Mouse (Mus musculus) stomach, postnatal 0 days (tissue): ENCODE data around the gene Slfn4. TPM values are rescaled to one million over a fixed set of nuclear protein-coding genes. Genes with fewer than 3 reads are reported as not detected.

Experiments
- ATAC-seq: fragments of 200-750 bp; cut with Nextera tagmentation; 2 replicates; pipeline ENCODE4 v1.8.0; 2017; ENCODE audit not compliant: low FRiP score, low TSS enrichment
- DNase-seq: peaks from one replicate; pipeline ENCODE4 v3.0.0-alpha.2; 2016; ENCODE audit warnings: low spot score
- H3K27ac ChIP-seq: fragments of 300-500 bp; sonication (generic); replicated peaks from 2 replicates; pipeline ENCODE4 v1.5.1; 2014; ENCODE audit warnings: mild to moderate bottlenecking, control low read depth
- H3K27me3 ChIP-seq: fragments of 300-500 bp; sonication (generic); 2 replicates; pipeline ENCODE4 v1.6.1; 2014; ENCODE audit warnings: low read length; ENCODE audit not compliant: control insufficient read depth, insufficient read depth
- H3K36me3 ChIP-seq: fragments of 300-500 bp; sonication (generic); 2 replicates; pipeline ENCODE4 v1.6.1; 2014; ENCODE audit warnings: low read length, mixed read lengths; ENCODE audit not compliant: control insufficient read depth, insufficient read depth
- H3K4me1 ChIP-seq: fragments of 300-500 bp; sonication (generic); replicated peaks from 2 replicates; pipeline ENCODE4 v1.6.1; 2014; ENCODE audit warnings: antibody characterized with exemption; ENCODE audit not compliant: control insufficient read depth, insufficient read depth
- H3K4me2 ChIP-seq: fragments of 300-500 bp; sonication (generic); replicated peaks from 2 replicates; pipeline ENCODE4 v1.6.1; 2014; ENCODE audit warnings: low read depth, mild to moderate bottlenecking, control low read depth, moderate library complexity
- H3K4me3 ChIP-seq: fragments of 300-500 bp; sonication (generic); 2 replicates; pipeline ENCODE4 v1.5.1; 2014; ENCODE audit warnings: low read depth, low read length, control low read depth
- H3K9ac ChIP-seq: fragments of 300-500 bp; sonication (generic); 2 replicates; pipeline ENCODE4 v1.6.1; 2014; ENCODE audit warnings: mild to moderate bottlenecking, low read length, control low read depth, mixed read lengths
- H3K9me3 ChIP-seq: fragments of 300-500 bp; sonication (generic); 2 replicates; pipeline ENCODE4 v1.6.1; 2016; ENCODE audit warnings: low read length; ENCODE audit not compliant: control insufficient read depth
- CTCF ChIP-seq: IDR thresholded peaks from 2 replicates; pipeline ENCODE4 v1.5.1; 2016; ENCODE audit warnings: antibody characterized with exemption, low read depth, mild to moderate bottlenecking, moderate library complexity
- EP300 ChIP-seq: optimal IDR thresholded peaks from 2 replicates; pipeline ENCODE3; 2016; ENCODE audit warnings: antibody characterized with exemption
- WGBS: fragments of 180-500 bp; shearing (Covaris S2); extraction: QIAGEN DNeasy Blood & Tissue Kit; methylation state at CpG from one replicate; pipeline ENCODE4 v1.1.7; 2014; 5-methylcytosine and 5-hydroxymethylcytosine counted together
- polyA plus RNA-seq: library from polyadenylated mRNA; unstranded; fragments of >200 nt; fragmentation: Nextera tagmentation; extraction: Ambion mirVana; gene quantifications from 2 replicates; pipeline ENCODE4 v1.2.1, GENCODE M21; 2015

Gene Slfn4
- polyA plus RNA-seq, 1 experiment from 2014 or later: 0.52 TPM

DNA sequence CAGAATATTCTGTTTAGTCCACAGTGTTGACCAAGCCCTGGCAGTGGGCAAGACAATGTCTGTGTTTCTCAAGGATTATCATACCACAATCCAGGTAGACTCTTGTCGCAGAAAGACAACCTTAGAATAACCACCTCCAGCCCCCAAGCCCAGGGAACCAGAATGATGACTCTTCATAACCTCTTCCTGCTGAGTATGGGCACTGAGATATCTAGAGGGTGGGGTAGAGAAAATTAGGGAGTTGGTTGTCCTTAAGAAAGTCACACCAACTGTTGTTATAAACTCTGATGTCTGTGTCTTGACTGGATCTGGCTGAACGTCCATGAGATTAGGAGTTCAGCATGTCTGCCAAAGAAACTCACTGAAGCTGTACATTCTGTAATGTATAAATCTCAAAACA lies 63.4 kb downstream of the Slfn4 start:
- Histone ChIP-seq H3K27me3 (no peaks in the 10 kb centered on the region), H3K9me3 (no peaks in the 10 kb centered on the region), H3K9ac (no peak overlapping the region), H3K4me3 (no peak overlapping the region), H3K36me3 (no peaks in the 10 kb centered on the region), H3K4me1 (no peaks in the 10 kb centered on the region), H3K27ac (no peak overlapping the region), H3K4me2 (no peak overlapping the region)
- no peak for TF ChIP-seq CTCF
- no peak for TF ChIP-seq EP300
- WGBS: 85% methylated on average over 2 of the region's 2 CpGs
- DNase-seq (no peak), ATAC-seq (no peak)

DNA sequence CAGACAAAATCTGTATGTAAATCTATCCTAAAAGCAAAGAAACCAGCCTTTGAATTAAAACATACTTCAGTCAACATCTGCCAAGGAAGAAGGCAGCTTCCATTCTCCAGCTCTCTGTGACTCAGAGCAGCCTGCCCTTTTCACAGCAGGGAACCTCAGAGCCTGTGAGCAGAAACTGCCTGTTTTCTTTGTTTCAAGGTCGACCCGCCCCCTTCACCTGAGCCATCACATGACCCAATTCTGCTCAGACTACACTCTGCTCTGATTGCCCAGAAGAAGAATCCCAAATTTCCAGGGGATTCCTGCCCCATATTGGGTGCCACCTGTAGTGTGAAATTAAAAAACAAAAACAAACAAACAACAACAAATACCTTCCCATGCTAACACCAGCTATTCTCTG lies 64.8 kb downstream of the Slfn4 start:
- Histone ChIP-seq H3K27me3 (no peaks in the 10 kb centered on the region), H3K27ac (no peak overlapping the region), H3K4me3 (no peak overlapping the region), H3K9ac (no peak overlapping the region), H3K36me3 (no peaks in the 10 kb centered on the region), H3K4me1 (no peaks in the 10 kb centered on the region), H3K9me3 (no peaks in the 10 kb centered on the region), H3K4me2 (no peak overlapping the region)
- TF ChIP-seq CTCF: no peak
- no peak for TF ChIP-seq EP300
- WGBS: 19% methylated on average over 2 of the region's 2 CpGs
- DNase-seq (no peak), ATAC-seq (no peak)

Other genes starting within 250 kb of the Slfn4 start
- gene Slfn5, start 223.8 kb upstream of the Slfn4 start, polyA plus RNA-seq: 2.6 TPM in 2 replicates
- 4.4 and 5.1 TPM in 2 replicates for gene Slfn9, start 183.4 kb upstream of the Slfn4 start, polyA plus RNA-seq
- gene Slfn8, start 154.4 kb upstream of the Slfn4 start, polyA plus RNA-seq: 0.33 and 0.35 TPM in 2 replicates
- gene Slfn2, start 110.1 kb upstream of the Slfn4 start, polyA plus RNA-seq: 22.1 and 23.1 TPM in 2 replicates
- 0.17 and 0.29 TPM in 2 replicates for gene Slfn1, start 58.3 kb upstream of the Slfn4 start, polyA plus RNA-seq
- gene Slfn3, start 16.1 kb downstream of the Slfn4 start, polyA plus RNA-seq: 0.22 and 0.31 TPM in 2 replicates
- gene Slfn14, start 111.5 kb downstream of the Slfn4 start, polyA plus RNA-seq: 0.04 TPM in 2 replicates
- 20.0 and 21.5 TPM in 2 replicates for gene Ap2b1, start 123.8 kb downstream of the Slfn4 start, polyA plus RNA-seq
- 9.1 and 10.1 TPM in 2 replicates for gene Pex12, start 127.4 kb downstream of the Slfn4 start, polyA plus RNA-seq
- 0.69 and 1.1 TPM in 2 replicates for gene Rasl10b, start 234.0 kb downstream of the Slfn4 start, polyA plus RNA-seq